Mouse (Mus musculus) T-cell, adult 66 days (primary cell): ENCODE data around the gene Tmc2. TPM values are rescaled to one million over a fixed set of nuclear protein-coding genes. Genes with fewer than 3 reads are reported as not detected.

Source experiments
- total RNA-seq, 2 experiments: library from RNA; stranded (reverse); gene quantifications; 3 replicates in 1 of 2; 4 replicates in 1 of 2; pipeline ENCODE4 v1.2.4; 2023

Gene Tmc2
- not detected for total RNA-seq

DNA sequence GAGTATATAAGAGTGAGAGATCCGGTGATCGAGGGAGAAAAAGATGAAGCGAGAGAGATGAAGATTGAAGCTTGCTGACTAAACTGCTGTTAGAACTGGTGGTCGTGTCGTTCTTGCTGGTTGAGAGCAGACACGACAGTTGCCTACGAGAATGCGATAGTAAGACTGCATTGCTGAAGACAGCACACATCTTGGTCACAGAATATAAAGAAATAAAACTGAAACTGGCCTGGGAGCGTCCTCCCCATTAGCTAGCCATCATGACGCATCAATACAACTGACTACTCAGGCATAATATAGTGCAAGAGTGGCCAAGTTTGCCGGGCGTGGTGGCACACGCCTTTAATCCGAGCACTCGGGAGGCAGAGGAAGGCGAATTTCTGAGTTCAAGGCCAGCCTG lies at the start of gene Tmc2:
Tmc2 (plus strand) TSS at position 301 of the 400 bp plus-strand sequence.

DNA sequence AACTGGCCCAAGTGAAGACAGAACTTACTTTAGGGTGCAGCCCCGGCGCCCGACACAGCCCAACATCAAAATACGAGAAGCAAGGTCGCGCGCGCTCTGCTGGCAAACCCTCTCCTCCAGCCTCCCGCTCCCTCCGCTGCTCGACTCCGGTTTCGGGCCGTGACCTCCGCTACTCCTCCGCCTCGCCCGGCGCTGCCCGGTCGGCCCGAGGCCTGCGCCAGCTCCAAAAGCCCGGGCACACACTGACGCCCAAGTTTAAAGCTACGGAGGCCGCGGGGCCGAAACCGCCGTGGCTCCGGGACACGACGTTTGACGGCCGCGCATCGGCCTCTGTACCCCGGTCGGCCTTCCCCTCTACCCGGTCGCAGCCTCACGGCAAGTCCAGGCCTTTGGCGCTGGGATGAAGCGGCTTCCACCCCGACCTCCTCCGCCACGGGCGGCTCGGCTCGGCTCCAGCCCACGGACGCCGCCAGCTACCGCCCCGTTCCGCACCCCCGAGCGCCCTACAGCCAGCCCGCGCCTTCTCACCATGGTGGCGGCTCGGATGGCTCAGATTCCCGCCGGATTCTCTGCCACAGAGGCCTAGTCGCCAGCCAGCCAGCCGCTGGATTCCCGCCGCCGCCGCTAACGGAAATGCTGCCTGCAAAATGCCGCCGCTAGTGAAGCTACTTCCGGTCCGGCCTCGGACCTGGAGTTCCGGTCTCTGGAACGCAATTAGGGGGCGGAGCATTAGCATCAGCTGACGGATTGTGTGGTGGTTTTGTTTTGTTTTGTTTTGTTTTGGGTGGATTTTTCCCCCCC lies 16.1 kb upstream of the Tmc2 start, which contains the start of gene Snrpb:
Snrpb (minus strand) TSS at position 698 of the 801 bp plus-strand sequence.

DNA sequence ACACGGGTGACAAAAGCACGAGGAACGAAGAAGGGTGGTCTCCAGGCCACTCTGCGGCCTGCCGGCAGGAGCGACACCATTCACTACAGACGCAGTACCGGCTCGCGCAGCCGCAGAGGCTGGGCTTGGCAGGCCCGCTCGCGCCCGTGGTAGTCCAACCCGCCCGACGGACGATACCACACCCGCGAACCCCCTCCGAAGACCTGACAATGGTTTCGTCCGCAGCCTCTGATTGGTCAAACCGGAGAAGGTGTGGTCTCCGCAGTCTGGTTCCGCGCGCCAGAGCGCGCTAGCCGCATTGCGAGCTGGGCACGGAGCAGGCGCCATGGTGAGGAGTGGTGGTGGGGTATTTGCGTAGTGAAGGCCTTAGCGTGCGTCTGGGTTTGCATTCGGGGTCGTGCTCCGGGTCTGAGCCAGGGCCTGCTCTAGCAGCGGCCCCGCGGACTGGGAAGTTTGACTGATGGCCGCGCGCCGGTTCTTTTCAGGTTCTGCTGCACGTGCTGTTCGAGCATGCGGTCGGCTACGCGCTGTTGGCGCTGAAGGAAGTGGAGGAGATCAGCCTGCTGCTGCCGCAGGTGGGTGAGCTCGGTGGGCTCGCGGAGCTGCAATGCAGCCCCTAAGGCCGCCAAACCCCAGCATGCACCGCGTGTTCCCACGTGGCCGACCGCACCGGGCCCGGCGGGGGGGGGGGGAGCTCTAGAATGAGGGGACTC lies 79.3 kb downstream of the Tmc2 start, which contains the start of gene Nop56:
Nop56 (plus strand) TSS at position 282 of the 713 bp plus-strand sequence.

DNA sequence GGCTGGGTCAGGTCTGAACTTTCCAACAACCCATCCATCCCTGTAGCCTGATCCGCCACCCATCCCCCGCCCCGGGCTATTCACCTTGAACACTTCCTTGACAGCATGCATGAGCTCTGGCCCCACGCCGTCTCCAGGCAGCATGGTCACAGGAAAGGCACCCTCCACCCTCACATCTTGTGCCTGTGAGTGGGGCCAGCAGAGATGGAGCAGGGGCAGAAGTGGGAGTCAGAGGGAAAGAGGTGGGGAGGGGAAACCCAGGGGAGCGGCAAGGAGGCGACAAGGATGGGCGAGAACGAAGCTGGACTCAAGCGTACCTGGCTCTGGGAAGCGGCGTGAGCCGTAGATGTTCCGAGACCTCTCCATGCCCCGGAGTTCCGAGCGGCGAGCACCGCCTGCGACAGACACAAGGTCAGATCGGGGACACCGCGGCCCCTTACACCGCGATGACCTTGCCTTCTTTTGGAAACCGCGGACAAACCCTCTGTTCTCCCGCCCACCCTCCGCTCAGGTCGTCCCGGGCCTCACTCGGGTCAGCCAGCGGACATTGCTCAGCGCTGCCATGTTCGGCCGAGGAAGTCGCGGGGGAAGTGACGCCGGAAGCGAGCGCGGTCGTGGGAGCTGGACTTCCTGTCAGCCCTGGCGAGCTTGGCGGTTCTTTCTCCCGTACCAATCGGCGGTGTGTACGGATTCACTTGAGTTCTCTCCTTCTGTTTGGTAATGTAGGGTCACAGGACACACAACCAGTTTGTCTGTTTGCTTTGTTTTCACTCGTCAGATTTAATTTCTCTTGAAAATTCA lies 89.1 kb downstream of the Tmc2 start, which contains the start of gene Idh3b:
Idh3b (minus strand) TSS at position 694 of the 801 bp plus-strand sequence.

DNA sequence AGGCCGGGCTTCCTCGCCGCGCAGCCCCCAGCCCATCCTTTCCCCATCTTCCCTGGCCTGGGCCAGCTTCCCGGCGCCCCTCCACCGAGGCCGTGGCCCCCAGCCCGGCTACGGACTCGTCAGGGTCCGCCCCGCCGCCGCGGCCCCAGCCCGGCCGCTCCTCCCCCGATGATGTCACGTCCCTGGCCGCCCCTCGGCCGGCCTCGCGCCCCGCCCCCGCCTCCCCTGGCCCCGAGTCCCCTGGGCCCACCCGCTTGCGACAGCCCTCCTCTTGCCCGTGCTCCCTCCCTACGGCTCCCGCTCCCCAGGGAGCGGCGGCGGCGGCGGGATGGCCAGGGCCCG lies 99.9 kb downstream of the Tmc2 start, which contains the start of gene Ebf4:
Ebf4 (plus strand) TSS at position 234 of the 342 bp plus-strand sequence.

Other genes with a start within 250 kb of the Tmc2 start
- gene Tgm3, start 182.8 kb upstream of the Tmc2 start, total RNA-seq: not detected
- not detected for gene Tgm6, start 82.8 kb upstream of the Tmc2 start, total RNA-seq
- gene Snrpb, start 15.8 kb upstream of the Tmc2 start, total RNA-seq: 100 to 1,000 TPM; 203 to 212 TPM
- gene Nop56, start 79.2 kb downstream of the Tmc2 start, total RNA-seq: 100 to 1,000 TPM; 413 to 486 TPM
- 100 to 1,000 TPM; 123 to 134 TPM for gene Idh3b, start 89.4 kb downstream of the Tmc2 start, total RNA-seq
- under 1 TPM in 1 of 2 experiments, not detected in 1; 0.20 TPM for gene Ebf4, start 100.0 kb downstream of the Tmc2 start, total RNA-seq
- 1 to 10 TPM in 1 of 2 experiments, not detected in 1; 1.8 TPM for gene Cpxm1, start 202.4 kb downstream of the Tmc2 start, total RNA-seq
- not detected for gene Gm28372, start 210.0 kb downstream of the Tmc2 start, total RNA-seq
- gene 1700020A23Rik, start 210.1 kb downstream of the Tmc2 start, total RNA-seq: not detected
- not detected for gene Tmem239, start 211.3 kb downstream of the Tmc2 start, total RNA-seq
- 100 to 1,000 TPM; 140 to 159 TPM for gene Vps16, start 229.1 kb downstream of the Tmc2 start, total RNA-seq
- gene Pced1a, start 229.5 kb downstream of the Tmc2 start, total RNA-seq: 10 to 100 TPM; 24.1 to 27.3 TPM